Mouse (Mus musculus): ENCODE data around the gene 1700001P01Rik. TPM values are rescaled to one million over a fixed set of nuclear protein-coding genes. Genes with fewer than 3 reads are reported as not detected.
"Not testable (repeated sequence)": the region's sequence is repeated elsewhere in the genome, so short reads cannot be mapped to it uniquely, and the experiment has no call there.

The 1700001P01Rik gene
- polyA plus RNA-seq, 1 experiment: not detected

DNA sequence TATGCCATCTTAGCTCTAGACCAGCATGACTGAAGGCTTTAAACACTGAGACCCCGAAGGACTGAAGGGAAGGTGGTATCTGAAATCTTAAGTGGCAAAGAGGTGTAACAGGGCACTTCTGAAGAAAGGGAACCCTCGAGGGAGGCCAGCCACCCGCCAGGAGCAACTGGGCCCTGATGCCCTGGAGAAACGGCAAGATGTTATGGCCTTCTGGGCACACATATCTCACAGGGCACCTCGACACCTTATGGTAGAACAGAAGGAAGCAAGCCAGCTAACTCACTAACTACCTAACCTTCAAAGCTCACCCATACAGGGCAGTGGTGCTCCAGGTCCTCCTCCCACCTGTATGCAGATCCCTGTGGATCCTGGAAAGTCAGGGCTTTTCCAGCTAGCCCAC, 33.6 kb downstream of the 1700001P01Rik start:
- H3K36me3 ChIP-seq (replicated peaks; ENCODE audit: low read length): peaks cover 53% of the 10 kb centered on the region
- no peaks in the 10 kb centered on the region for H3K27me3 ChIP-seq (replicated peaks)
- TF ChIP-seq GATA1 (IDR thresholded peaks at IDR 0.05; ENCODE audit: borderline replicate concordance, low read length): no peak
- no peak for TF ChIP-seq FLI1 (IDR thresholded peaks at IDR 0.05; ENCODE audit: low read length)
- H3K4me3 ChIP-seq (replicated peaks): peak overlapping the region; percentile 99
- H3K4me1 ChIP-seq: peaks cover 64% of the 10 kb centered on the region
- H3K9me3 ChIP-seq: no peaks in the 10 kb centered on the region

DNA sequence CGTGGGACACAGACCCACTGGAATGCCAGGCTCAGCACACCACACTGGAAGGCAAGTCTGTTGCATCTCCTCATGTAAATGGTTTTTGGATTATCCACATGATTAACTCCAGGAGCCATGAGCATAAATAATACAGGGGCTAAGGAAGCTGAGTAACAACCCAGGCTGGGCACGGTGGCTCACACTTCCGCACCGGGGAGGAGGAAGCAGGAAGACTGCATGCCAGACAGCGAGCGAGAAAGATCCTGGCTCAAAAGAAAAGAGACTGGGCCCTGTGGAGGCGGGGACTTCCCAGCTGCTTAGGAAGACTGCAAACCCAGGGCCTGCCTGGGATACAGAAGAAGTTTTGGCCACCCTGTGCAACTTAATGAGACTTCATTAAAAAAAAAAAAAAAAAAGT, 35.5 kb downstream of the 1700001P01Rik start:
- Histone ChIP-seq H3K27me3 (replicated peaks) (no peaks in the 10 kb centered on the region), H3K4me3 (replicated peaks) (peak overlapping the region; percentile 85), H3K4me1 (peaks cover 74% of the 10 kb centered on the region), H3K36me3 (replicated peaks; ENCODE audit: low read length) (peaks cover 50% of the 10 kb centered on the region), H3K9me3 (no peaks in the 10 kb centered on the region)
- TF ChIP-seq GATA1 (IDR thresholded peaks at IDR 0.05; ENCODE audit: borderline replicate concordance, low read length) (no peak), FLI1 (IDR thresholded peaks at IDR 0.05; ENCODE audit: low read length) (no peak)

DNA sequence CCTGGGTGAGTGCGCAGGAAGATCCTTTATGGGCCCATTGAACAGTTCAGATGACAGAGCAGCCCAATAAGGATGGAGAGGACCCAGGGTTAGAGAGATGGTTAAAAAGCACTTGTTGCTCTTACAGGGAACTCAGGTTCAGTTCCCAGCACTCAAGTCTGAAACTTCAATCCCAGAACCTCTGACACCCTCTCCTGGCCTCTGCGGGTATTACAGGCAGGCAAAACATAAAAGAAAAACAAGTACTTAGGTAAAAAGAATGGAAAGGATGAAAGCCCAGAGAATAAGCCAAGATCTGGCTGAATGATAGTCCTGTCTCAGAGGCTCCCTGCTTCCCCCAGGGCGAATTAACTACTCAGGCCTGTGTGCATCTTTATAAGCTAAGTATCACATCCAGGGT, 36.6 kb downstream of the 1700001P01Rik start:
- Histone ChIP-seq H3K9me3 (no peaks in the 10 kb centered on the region), H3K27me3 (replicated peaks) (no peaks in the 10 kb centered on the region), H3K4me1 (peaks cover 82% of the 10 kb centered on the region), H3K36me3 (replicated peaks; ENCODE audit: low read length) (peaks cover 50% of the 10 kb centered on the region), H3K4me3 (replicated peaks) (no peak overlapping the region)
- TF ChIP-seq GATA1 (IDR thresholded peaks at IDR 0.05; ENCODE audit: borderline replicate concordance, low read length): no peak
- TF ChIP-seq FLI1 (IDR thresholded peaks at IDR 0.05; ENCODE audit: low read length): no peak

DNA sequence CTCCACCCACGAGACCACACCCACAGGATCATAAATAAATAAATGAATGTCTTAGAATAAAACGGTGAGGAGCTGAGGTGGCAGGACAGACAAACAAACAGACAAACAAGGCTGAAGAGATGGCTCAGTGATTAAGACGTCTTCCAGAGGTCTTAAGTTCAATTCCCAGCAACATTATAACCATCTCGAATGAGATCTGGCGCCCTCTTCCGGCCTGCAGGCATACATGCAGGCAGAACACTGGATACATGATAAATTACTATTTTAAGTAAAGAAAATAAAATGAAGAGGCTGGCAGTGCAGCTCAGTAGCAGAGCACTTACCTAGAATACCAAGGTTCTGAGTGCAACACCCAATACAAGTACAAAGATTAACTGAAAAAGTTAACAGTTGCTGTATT, 37.0 kb downstream of the 1700001P01Rik start:
- Histone ChIP-seq H3K36me3 (replicated peaks; ENCODE audit: low read length) (peaks cover 52% of the 10 kb centered on the region), H3K9me3 (no peaks in the 10 kb centered on the region), H3K27me3 (replicated peaks) (no peaks in the 10 kb centered on the region), H3K4me3 (replicated peaks) (no peak overlapping the region), H3K4me1 (peaks cover 86% of the 10 kb centered on the region)
- TF ChIP-seq GATA1 (IDR thresholded peaks at IDR 0.05; ENCODE audit: borderline replicate concordance, low read length): no peak
- TF ChIP-seq FLI1 (IDR thresholded peaks at IDR 0.05; ENCODE audit: low read length): no peak

DNA sequence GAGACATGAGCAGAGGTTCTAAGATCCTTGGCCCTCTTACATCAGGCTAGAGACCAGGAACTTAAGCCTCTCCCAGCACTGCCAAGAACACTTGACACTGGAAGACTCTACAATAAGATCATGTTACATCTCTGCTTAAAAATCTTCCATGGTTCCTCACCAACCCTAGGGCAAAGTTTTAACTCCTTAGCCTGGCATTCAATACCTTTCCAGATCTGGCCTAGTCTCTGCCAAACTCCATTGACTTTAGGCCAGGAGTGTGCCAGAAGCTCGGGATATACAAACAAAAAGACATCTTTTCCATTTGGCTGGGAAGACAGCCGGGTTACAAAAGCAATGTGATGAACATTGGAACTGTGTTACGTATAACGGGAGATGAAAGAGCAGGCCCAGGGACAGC, 38.1 kb downstream of the 1700001P01Rik start:
- peaks cover 86% of the 10 kb centered on the region for H3K4me1 ChIP-seq
- no peaks in the 10 kb centered on the region for H3K9me3 ChIP-seq
- peaks cover 62% of the 10 kb centered on the region for H3K36me3 ChIP-seq (replicated peaks; ENCODE audit: low read length)

DNA sequence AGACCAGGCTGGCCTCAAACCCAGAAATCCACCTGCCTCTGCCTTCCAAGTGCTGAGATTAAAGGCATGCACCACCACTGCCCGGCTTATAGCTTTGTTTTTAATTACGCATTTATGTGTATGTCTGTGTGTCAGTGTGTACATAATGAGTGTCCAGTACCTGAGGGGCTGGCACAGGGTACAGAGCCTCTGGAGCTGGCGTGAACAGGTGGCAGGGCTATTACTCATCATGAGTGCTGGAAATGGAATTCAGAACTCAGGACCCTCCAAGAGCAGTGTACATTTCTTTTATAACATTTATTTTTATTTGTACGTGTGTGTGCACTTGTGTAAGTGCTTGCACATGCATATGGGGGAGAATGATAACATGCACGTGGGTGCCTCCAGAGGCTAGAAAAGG, 39.1 kb downstream of the 1700001P01Rik start:
- H3K27me3 ChIP-seq (replicated peaks): no peaks in the 10 kb centered on the region
- peaks cover 66% of the 10 kb centered on the region for H3K36me3 ChIP-seq (replicated peaks; ENCODE audit: low read length)
- H3K4me3 ChIP-seq (replicated peaks): no peak overlapping the region

More for the DNA sequence above, 38.1 kb downstream of the 1700001P01Rik start:
- TF ChIP-seq FLI1 (IDR thresholded peaks at IDR 0.05; ENCODE audit: low read length) (no peak), GATA1 (IDR thresholded peaks at IDR 0.05; ENCODE audit: borderline replicate concordance, low read length) (no peak)
- no peaks in the 10 kb centered on the region for H3K27me3 ChIP-seq (replicated peaks)
- no peak overlapping the region for H3K4me3 ChIP-seq (replicated peaks)

DNA sequence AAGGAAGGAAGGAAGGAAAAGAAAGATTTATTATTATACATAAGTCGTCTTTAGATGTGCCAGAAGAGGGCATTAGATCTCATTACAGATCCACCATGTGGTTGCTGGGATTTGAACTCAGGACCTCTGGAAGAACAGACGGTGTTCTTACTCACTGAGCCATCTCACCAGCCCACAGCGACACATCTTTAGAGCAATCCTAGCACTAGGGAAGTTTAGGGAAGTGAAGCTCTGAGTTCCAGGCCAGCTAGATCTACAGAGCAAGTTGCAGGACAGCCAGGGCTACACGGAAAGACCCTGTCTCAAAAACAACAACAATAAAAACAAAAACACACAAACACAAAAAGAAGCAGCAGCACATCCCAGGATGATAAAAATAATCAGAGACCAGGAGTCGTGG, 40.9 kb downstream of the 1700001P01Rik start:
- H3K4me3 ChIP-seq (replicated peaks); H3K27me3 ChIP-seq (replicated peaks); H3K9me3 ChIP-seq: not testable (repeated sequence)
- Histone ChIP-seq H3K4me1 (peaks cover 85% of the 10 kb centered on the region), H3K36me3 (replicated peaks; ENCODE audit: low read length) (peaks cover 74% of the 10 kb centered on the region)

More for the DNA sequence above, 39.1 kb downstream of the 1700001P01Rik start:
- no peak for TF ChIP-seq GATA1 (IDR thresholded peaks at IDR 0.05; ENCODE audit: borderline replicate concordance, low read length)
- Histone ChIP-seq H3K9me3 (no peaks in the 10 kb centered on the region), H3K4me1 (peaks cover 84% of the 10 kb centered on the region)

DNA sequence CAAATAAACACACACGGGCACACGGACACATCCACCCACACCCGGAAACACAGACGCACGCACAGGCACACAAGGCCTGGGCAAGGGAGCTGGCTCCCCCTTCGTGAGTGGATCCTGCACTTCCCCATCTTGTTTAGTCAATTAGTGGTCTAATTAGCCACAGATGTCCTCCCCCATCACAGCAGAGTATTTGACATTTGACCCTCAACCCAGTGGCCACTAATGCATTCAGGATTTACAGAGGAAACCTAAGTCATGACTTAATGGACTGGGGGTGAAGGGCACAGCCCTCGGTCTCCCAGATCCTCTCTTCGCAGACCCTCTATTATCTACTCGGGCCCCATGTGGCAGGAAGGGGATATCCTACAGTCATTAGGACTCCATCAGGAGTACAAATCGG, 42.0 kb downstream of the 1700001P01Rik start:
- TF ChIP-seq FLI1 (IDR thresholded peaks at IDR 0.05; ENCODE audit: low read length) (no peak), GATA1 (IDR thresholded peaks at IDR 0.05; ENCODE audit: borderline replicate concordance, low read length) (no peak)
- Histone ChIP-seq H3K36me3 (replicated peaks; ENCODE audit: low read length) (peaks cover 74% of the 10 kb centered on the region), H3K4me1 (peaks cover 91% of the 10 kb centered on the region)

DNA sequence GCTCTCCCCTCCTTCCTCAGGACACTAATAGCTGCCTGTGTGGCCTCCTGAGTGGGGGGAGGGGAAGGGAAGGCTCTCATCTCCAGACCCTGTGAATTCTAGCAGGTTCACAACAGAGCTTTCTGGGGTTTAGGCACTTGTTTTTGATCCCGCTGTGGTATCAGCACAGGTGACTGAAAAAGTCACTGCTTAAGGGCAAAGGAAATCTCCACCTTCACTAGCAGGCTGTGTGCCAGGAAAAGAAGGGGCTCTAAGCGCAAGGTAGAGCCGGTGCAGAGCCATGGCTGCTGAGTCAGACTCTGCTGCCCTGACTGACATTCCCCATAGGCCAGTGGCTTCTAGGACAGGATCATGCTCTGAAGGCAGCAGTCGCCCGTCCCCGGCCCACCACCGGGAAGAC, 47.0 kb downstream of the 1700001P01Rik start:
- H3K27me3 ChIP-seq (replicated peaks): no peaks in the 10 kb centered on the region
- H3K36me3 ChIP-seq (replicated peaks; ENCODE audit: low read length): peaks cover 95% of the 10 kb centered on the region
- H3K4me3 ChIP-seq (replicated peaks): peak overlapping the region; percentile 90
- peaks cover 93% of the 10 kb centered on the region for H3K4me1 ChIP-seq
- TF ChIP-seq FLI1 (IDR thresholded peaks at IDR 0.05; ENCODE audit: low read length) (no peak), GATA1 (IDR thresholded peaks at IDR 0.05; ENCODE audit: borderline replicate concordance, low read length) (no peak)
- no peaks in the 10 kb centered on the region; the same call in 1 of the 2 replicates for H3K9me3 ChIP-seq

More for the DNA sequence above, 42.0 kb downstream of the 1700001P01Rik start:
- peak overlapping the region; percentile 74 for H3K4me3 ChIP-seq (replicated peaks)
- no peaks in the 10 kb centered on the region for H3K9me3 ChIP-seq
- H3K27me3 ChIP-seq (replicated peaks): no peaks in the 10 kb centered on the region

DNA sequence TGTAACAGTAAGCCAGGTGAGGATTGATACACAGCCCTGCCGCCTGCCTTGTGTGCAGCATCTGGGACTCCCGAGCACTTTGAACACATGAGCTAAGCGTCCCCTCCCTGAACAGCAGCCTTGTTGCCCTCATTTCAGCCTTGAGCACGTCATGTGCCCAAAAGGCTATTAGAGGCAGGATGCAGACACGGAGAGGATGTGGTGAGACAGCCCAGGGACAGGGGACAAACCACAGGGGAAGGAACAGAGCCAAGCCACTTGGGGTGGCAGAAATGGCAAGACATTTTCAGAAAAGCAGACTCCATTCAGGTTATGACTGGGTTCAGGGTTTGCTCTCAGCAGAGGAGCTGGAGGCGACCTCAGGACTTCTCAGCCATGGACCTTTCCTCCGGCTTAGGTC, 47.4 kb downstream of the 1700001P01Rik start:
- TF ChIP-seq FLI1 (IDR thresholded peaks at IDR 0.05; ENCODE audit: low read length) (peak; percentile 57; the same call in 1 of the 2 replicates), GATA1 (IDR thresholded peaks at IDR 0.05; ENCODE audit: borderline replicate concordance, low read length) (no peak)
- Histone ChIP-seq H3K4me3 (replicated peaks) (peak overlapping the region; percentile 90), H3K9me3 (no peaks in the 10 kb centered on the region; the same call in 1 of the 2 replicates), H3K36me3 (replicated peaks; ENCODE audit: low read length) (peaks cover 96% of the 10 kb centered on the region), H3K4me1 (peaks cover 93% of the 10 kb centered on the region), H3K27me3 (replicated peaks) (no peaks in the 10 kb centered on the region)

DNA sequence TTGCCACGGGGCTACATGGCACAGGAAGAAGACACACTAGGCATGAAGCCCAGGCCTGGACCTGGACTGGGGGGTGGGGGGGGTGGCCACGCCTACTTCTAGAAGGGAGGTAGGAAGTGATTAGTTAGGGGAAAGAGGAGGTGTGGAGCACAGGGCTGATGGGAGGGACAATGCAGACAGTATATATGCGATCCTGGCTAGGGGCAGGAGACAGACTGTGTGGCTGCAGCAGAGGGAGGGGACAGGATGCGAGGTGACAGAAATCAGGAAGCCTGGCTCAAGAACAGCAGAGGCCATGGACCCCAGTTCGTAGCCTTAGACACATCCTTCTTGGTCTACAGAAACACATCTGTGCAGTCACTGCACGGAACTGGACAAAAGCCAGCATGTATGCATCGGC, 52.0 kb downstream of the 1700001P01Rik start:
- Histone ChIP-seq H3K4me3 (replicated peaks) (peak overlapping the region; percentile 81), H3K9me3 (peaks cover 14% of the 10 kb centered on the region), H3K36me3 (replicated peaks; ENCODE audit: low read length) (peaks cover 97% of the 10 kb centered on the region), H3K27me3 (replicated peaks) (no peaks in the 10 kb centered on the region), H3K4me1 (peaks cover 84% of the 10 kb centered on the region)
- TF ChIP-seq FLI1 (IDR thresholded peaks at IDR 0.05; ENCODE audit: low read length) (no peak), GATA1 (IDR thresholded peaks at IDR 0.05; ENCODE audit: borderline replicate concordance, low read length) (no peak)

Other genes starting within 250 kb of the 1700001P01Rik start
- gene Srcin1, start 199.7 kb downstream of the 1700001P01Rik start, polyA plus RNA-seq (2012; ENCODE audit: insufficient read depth, low replicate concordance): 0.03 TPM in 1 of 2 replicates, not detected in the other
- gene Epop, start 146.2 kb downstream of the 1700001P01Rik start, polyA plus RNA-seq (2012; ENCODE audit: insufficient read depth, low replicate concordance): 44.1 and 83.5 TPM in 2 replicates
- 8.6 TPM in 2 replicates for gene Mllt6, start 112.5 kb downstream of the 1700001P01Rik start, polyA plus RNA-seq (2012; ENCODE audit: insufficient read depth, low replicate concordance)
- gene Cisd3, start 90.1 kb downstream of the 1700001P01Rik start, polyA plus RNA-seq (2012; ENCODE audit: insufficient read depth, low replicate concordance): 0.45 TPM in 1 of 2 replicates, not detected in the other
- 83.4 and 214 TPM in 2 replicates for gene Pcgf2, start 75.4 kb downstream of the 1700001P01Rik start, polyA plus RNA-seq (2012; ENCODE audit: insufficient read depth, low replicate concordance)
- 44.4 and 47.3 TPM in 2 replicates for gene Psmb3, start 72.5 kb downstream of the 1700001P01Rik start, polyA plus RNA-seq (2012; ENCODE audit: insufficient read depth, low replicate concordance)
- 31.7 and 36.8 TPM in 2 replicates for gene Pip4k2b, start 31.2 kb downstream of the 1700001P01Rik start, polyA plus RNA-seq (2012; ENCODE audit: insufficient read depth, low replicate concordance)
- gene Cwc25, start 9.4 kb downstream of the 1700001P01Rik start, polyA plus RNA-seq (2012; ENCODE audit: insufficient read depth, low replicate concordance): 2.6 and 14.6 TPM in 2 replicates
- gene Rpl23, start 6.5 kb upstream of the 1700001P01Rik start, polyA plus RNA-seq (2012; ENCODE audit: insufficient read depth, low replicate concordance): 25.9 and 294 TPM in 2 replicates
- 51.2 and 77.7 TPM in 2 replicates for gene Lasp1, start 23.1 kb upstream of the 1700001P01Rik start, polyA plus RNA-seq (2012; ENCODE audit: insufficient read depth, low replicate concordance)
- 1.7 TPM in 1 of 2 replicates, not detected in the other for gene B230217C12Rik, start 64.9 kb upstream of the 1700001P01Rik start, polyA plus RNA-seq (2012; ENCODE audit: insufficient read depth, low replicate concordance)
- gene Fbxo47, start 108.2 kb upstream of the 1700001P01Rik start, polyA plus RNA-seq (2012; ENCODE audit: insufficient read depth, low replicate concordance): not detected in 2 replicates
- gene Plxdc1, start 210.5 kb upstream of the 1700001P01Rik start, polyA plus RNA-seq (2012; ENCODE audit: insufficient read depth, low replicate concordance): 1.6 TPM in 1 of 2 replicates, not detected in the other
- gene Arl5c, start 220.3 kb upstream of the 1700001P01Rik start, polyA plus RNA-seq (2012; ENCODE audit: insufficient read depth, low replicate concordance): 9.1 TPM in 1 of 2 replicates, not detected in the other
- gene Cacnb1, start 247.1 kb upstream of the 1700001P01Rik start, polyA plus RNA-seq (2012; ENCODE audit: insufficient read depth, low replicate concordance): 1.4 and 2.8 TPM in 2 replicates